Mouse (Mus musculus) gastrocnemius, postnatal 10 days (tissue): Measurements from ENCODE around the gene Jkamp. TPM values are rescaled to one million over a fixed set of nuclear protein-coding genes. Genes with fewer than 3 reads are reported as not detected.
A peak's percentile ranks its signal among the peaks of the same experiment; 100 is the strongest.

Experiments used
- DNase-seq: peaks from one replicate; pipeline ENCODE4 v3.0.0; 2021; ENCODE audit warnings: mixed read lengths
- microRNA-seq, 2 experiments: library from miRNA; unstranded; fragments of <30 nt; microRNA quantifications; one replicate each; pipeline ENCODE4 v1.2.0; 2021
- total RNA-seq, 2 experiments: library from RNA; stranded (reverse); gene quantifications; 2 replicates each; pipeline ENCODE4 v1.2.3; 2021

Jkamp gene
- total RNA-seq, 2 experiments from 2014 or later: 18.3 to 20.9 TPM

DNA sequence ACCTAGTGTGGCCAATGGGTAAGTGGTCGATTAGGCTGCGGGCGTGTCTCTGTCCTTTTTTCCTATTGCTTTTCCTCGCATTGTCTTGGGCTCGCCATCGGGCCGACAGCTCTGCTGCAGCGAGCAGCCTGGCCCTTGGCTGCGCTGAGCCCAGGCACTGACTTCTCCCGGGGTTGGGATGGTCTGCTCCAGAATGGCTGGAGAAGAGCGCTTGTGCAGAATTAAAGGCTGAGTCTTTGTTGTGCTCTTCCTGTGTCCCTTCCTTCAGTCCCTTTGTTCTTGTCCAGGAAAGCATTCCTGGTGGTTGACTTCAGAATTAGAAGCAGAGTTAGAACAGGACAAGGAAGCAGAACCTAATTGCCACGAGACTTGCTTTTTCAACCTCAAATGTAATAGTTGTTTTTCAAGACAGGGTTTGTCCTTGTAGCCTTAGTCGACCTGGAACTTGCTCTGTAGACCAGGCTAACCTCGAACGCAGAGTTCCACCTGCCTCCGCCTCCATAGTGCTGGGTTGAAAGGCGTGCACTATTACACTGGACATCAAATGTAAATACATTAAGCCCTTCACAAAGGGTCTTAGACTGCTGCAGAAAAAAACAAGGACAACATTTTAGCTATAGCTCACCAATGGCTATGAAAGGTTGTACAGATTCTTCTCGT is 907 bp downstream of the Jkamp start:
- no peak for DNase-seq

DNA sequence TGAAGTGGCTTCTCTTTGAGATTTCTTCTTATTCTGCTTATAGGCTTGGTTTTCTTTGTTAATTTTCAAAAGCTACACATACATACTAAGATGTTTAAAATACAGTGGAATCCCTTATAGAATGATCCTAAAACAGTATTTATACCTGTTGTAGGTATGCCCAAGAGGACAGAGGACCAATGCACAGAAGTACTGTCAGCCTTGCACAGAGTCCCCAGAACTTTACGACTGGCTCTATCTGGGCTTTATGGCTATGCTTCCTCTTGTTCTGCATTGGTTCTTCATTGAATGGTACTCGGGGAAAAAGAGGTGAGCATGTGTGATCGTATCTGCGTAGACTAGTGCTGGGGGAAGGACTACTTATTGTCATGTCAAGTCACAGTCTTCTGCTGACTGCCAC is 4.4 kb downstream of the Jkamp start:
- DNase-seq: no peak

DNA sequence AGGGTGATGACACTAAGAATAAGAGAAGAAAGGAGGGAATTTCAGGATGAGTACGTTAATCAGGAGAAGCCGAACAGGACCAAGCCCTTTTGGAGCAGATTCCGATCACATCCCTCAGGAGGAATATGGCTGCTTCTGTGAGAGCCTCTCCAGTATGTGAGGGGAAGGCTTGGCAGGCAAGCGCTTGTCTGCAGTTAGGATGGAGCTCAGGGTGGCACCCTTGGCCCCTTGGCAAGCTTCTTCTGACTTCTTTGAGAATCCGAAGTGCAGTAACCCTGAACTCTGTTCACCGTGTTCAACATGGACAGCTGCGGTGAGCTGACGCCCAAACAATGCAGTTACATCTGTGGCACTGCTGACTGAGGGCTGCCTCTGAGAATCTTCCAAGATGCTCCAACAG is 11.6 kb downstream of the Jkamp start:
- DNase-seq: no peak

DNA sequence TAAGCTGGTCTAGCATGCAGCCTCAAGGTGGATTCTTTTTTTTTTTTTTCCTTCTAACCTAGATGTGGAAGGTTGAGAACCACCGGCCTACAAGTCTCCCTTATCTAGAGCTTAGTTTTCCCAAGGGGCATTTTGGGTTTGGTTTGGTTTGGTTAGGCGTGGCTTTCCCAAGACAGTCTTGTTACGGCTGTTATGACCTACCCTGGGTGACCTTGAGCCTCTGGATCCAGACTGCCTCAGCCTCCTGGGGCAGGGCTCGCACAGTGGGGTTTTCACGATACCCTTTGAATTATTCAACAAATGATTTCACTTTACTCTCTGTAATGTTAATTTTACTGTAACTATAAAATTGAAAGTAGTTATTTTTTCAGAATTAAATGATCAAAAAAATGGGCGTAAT is 17.4 kb downstream of the Jkamp start:
- no peak for DNase-seq

DNA sequence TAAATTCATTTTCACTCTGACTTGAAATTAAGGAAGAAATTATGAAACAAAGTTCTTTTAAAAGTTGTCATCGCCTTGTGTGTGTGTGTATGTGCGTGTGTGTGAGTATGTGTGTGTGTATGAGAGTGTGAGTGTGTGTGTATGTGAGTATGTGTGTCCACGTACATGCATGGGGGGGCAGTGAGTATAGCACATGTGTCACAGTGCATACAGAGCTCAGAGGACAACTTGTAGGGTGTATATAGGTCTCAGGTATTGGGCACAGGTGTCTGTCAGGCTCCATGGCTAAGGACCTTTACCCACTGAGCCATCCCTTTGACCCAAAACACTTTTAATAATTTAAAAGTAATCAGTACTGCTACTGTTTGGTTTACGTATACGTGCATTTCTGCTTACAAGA is 18.6 kb downstream of the Jkamp start:
- DNase-seq: no peak

DNA sequence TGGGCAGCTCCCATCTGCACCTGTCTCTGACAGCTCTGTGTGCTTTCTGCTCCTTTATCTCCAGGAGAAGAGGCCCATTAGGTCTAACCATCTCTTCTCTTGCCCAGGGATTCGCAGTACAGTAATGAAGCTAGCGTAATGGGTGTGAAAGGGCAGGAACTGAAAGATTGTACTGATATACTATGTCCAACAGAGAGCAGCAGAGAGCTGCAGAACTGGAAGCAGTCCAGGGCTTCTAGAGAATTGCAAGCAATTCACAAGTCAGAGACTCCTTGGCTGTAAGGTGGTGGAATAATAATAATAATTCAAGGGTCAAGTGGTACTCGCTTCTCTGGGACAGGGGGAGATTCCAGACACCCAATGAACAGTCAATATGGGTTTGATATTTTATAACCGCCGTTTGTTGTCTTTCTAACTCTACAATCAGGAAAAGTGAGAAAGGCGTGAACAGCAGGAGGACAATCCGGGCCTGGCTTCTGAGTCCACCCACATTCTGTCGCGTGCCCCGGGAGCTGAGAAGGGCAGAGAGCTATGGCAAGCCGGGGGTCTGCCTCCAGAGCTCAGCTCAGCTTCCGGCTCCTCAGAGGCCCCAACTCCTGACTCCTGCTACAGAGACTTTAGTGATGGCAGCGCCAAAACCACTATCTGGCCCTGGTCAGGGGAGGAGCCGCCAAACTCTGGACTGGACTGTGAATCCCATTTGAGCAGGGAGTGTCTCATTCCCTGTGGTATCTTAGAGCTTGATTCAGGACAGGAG is 19.3 kb downstream of the Jkamp start:
- peak; percentile 67 for DNase-seq

DNA sequence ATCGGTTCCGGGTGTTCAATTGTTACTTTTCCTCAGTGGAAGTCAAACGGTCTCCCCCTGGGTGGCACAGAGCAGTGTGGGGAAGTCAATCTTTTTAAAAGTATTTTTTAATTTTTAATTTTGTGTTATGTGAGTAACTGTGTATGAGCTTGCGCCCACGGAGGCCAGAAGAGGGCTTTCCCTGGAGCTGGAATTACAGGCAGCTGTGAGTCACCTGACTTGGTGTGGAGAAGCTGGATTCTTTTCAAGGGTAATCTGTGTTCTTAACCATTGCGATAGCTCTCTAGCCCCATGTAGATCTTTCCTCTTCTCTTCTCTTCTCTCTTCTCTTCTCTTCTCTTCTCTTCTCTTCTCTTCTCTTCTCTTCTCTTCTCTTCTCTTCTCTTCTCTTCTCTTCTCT is 29.7 kb downstream of the Jkamp start:
- DNase-seq: no peak

DNA sequence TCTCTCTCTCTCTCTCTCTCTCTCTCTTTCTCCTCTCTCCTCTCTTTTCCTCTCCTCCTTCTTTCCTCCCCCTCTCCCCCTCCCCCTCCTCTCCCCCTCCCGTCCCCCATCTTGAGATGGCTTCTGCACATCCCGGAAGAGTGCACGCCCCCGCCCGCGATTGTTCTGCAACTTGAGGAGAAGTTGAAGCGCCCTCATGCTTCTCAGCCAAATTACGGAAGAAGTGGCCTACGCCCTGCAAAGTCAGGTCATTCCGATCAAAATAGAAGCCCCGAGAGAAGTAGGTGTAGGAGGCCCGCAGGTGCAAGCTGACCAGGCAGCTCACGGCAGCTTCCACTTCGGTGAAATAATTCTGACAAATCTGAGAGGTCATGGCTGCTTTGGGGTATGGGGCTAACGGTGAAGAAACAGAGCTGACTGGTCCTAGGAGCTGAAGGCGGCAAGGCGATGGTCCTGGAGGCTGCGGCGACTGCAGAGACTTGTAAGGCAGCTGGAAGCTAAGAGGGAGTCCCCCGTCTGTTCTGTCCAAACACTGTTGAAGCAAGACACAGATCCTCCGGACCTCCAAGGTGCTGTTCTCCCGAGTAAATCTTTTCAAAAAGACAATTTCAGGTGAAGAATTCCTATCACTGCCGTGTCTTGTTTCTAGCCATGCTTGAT is 30.4 kb downstream of the Jkamp start:
- DNase-seq: no peak

DNA sequence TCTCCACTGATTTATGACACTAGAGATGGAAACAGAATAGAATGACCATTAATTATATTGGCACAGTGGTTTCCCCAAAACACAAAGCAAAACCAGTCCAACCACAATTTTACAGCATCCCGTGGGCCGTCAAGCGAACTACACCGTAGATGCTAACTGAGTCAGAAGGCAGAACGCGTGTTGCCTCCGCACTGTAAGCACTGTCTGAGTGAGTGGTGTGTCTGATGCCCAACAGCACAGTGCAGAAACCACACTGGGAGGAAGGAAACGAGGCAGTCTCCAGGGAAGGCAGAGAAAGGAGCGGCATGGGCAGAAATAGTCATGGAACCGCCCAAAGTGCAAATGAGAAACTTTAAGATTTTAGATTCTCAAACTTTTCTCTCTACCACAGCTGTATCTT is 43.8 kb downstream of the Jkamp start:
- DNase-seq: no peak

DNA sequence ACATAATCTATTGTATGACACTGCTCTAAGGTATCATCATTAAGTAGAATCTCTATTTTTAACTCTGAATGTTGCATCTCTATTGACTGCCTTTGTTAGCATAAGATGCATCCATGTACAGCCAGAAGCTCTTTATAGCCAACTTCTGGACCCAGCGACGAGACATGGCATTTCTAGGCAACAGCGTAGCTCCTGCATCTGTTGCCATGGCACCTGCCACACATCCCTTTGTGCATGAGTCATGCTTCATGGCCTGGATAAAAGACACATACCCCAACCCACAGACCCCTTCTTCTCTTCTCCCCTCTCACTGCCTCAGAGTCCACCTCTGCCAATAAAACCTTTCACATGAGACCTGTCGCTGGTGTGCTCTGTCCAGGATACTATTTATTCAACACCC is 65.4 kb downstream of the Jkamp start:
- no peak for DNase-seq

Small RNAs within 50 kb of the gene (microRNA-seq; reads per million reads assigned to microRNA genes)
- gene Gm24466: 0 reads per million in 2 experiments

Other genes starting within 250 kb of the Jkamp start
- under 1 TPM; 0.47 to 0.90 TPM for gene Gpr135, start 14.5 kb upstream of the Jkamp start, total RNA-seq
- gene L3hypdh, start 150 bp upstream of the Jkamp start, total RNA-seq: 1 to 10 TPM; 4.5 to 4.9 TPM
- gene Ccdc175, start 99.4 kb downstream of the Jkamp start, total RNA-seq: not detected